Mouse (Mus musculus) 416B (cell line): ENCODE results near the gene Tbc1d9.
A peak's percentile ranks its signal among the peaks of the same experiment; 100 is the strongest.

Source experiments
- DNase-seq: peaks from one replicate; pipeline ENCODE4 v3.0.0; 2011; ENCODE audit warnings: low read depth

The Tbc1d9 gene

GRCm38 (mm10) chr8:83165235-83165930, at the start of gene Tbc1d9:
Gene Tbc1d9, plus strand, starts transcription at chr8:83165352.
- no peak for DNase-seq

- no peak for DNase-seq
These were observed 30.1 kb upstream of the Tbc1d9 start for GRCm38 (mm10) chr8:83135086-83135485.

- DNase-seq: no peak
These were observed 25.1 kb upstream of the Tbc1d9 start for GRCm38 (mm10) chr8:83140068-83140467.

GRCm38 (mm10) chr8:83140701-83141111, 24.4 kb upstream of the Tbc1d9 start:
- peak; percentile 68 for DNase-seq

GRCm38 (mm10) chr8:83141358-83141757, 23.8 kb upstream of the Tbc1d9 start:
- peak; percentile 62 for DNase-seq

- peak; percentile 68 for DNase-seq
These were observed 20.6 kb upstream of the Tbc1d9 start for GRCm38 (mm10) chr8:83144601-83145000.

- DNase-seq: no peak
These were observed 19.7 kb upstream of the Tbc1d9 start for GRCm38 (mm10) chr8:83145421-83145820.

GRCm38 (mm10) chr8:83149124-83149523, 16.0 kb upstream of the Tbc1d9 start:
- no peak for DNase-seq

GRCm38 (mm10) chr8:83152055-83152454, 13.1 kb upstream of the Tbc1d9 start:
- DNase-seq: no peak

GRCm38 (mm10) chr8:83152470-83152869, 12.7 kb upstream of the Tbc1d9 start:
- DNase-seq: no peak

GRCm38 (mm10) chr8:83155110-83155509, 10.0 kb upstream of the Tbc1d9 start:
- no peak for DNase-seq

GRCm38 (mm10) chr8:83158971-83159370, 6.2 kb upstream of the Tbc1d9 start:
- DNase-seq: peak; percentile 16

- no peak for DNase-seq
These were observed 5.5 kb upstream of the Tbc1d9 start for GRCm38 (mm10) chr8:83159615-83160014.

- DNase-seq: no peak
These were observed 4.5 kb upstream of the Tbc1d9 start for GRCm38 (mm10) chr8:83160613-83161012.

- no peak for DNase-seq
These were observed 1.0 kb downstream of the Tbc1d9 start, which contains the start of gene Gm10645 for GRCm38 (mm10) chr8:83165931-83166867. Gene Gm10645, minus strand, starts transcription at chr8:83166170.

- no peak for DNase-seq
These were observed 2.8 kb downstream of the Tbc1d9 start for GRCm38 (mm10) chr8:83167932-83168331.

- DNase-seq: no peak
These were observed 4.0 kb downstream of the Tbc1d9 start for GRCm38 (mm10) chr8:83169127-83169526.

GRCm38 (mm10) chr8:83169709-83170108, 4.6 kb downstream of the Tbc1d9 start:
- DNase-seq: peak; percentile 31

- DNase-seq: no peak
These were observed 5.7 kb downstream of the Tbc1d9 start for GRCm38 (mm10) chr8:83170894-83171293.

GRCm38 (mm10) chr8:83175680-83176079, 10.5 kb downstream of the Tbc1d9 start:
- no peak for DNase-seq

GRCm38 (mm10) chr8:83176785-83177184, 11.6 kb downstream of the Tbc1d9 start:
- no peak for DNase-seq

- DNase-seq: peak; percentile 3
These were observed 12.4 kb downstream of the Tbc1d9 start for GRCm38 (mm10) chr8:83177317-83178195.
